Mouse (Mus musculus): ENCODE results near the gene Chrne. TPM values are rescaled to one million over a fixed set of nuclear protein-coding genes. Genes with fewer than 3 reads are reported as not detected.
A peak's percentile ranks its signal among the peaks of the same experiment; 100 is the strongest.

The Chrne gene
- total RNA-seq, 2 experiments from 2014 or later, result not detected

GRCm38 (mm10) chr11:70655571-70656455, 36.8 kb upstream of the Chrne start:
- peak overlapping the region; percentile 98 for H3K27ac ChIP-seq
- DNase-seq (ENCODE audit: low spot score in 2 of 2), result no peak
- TF ChIP-seq CTCF (conservative IDR thresholded peaks at IDR 0.05), result no peak
- peak overlapping the region; percentile 100 for H3K4me3 ChIP-seq

- peak overlapping the region; percentile 98 for H3K27ac ChIP-seq
- peak in 1 of 2 experiments; percentile 74 for DNase-seq (ENCODE audit: low spot score in 2 of 2)
- H3K4me3 ChIP-seq, result peak overlapping the region; percentile 100
- TF ChIP-seq CTCF (conservative IDR thresholded peaks at IDR 0.05), result no peak
These were observed 36.0 kb upstream of the Chrne start for GRCm38 (mm10) chr11:70654923-70655570.

GRCm38 (mm10) chr11:70654198-70654922, 35.3 kb upstream of the Chrne start, which contains the start of gene Pfn1:
Pfn1 (minus strand) TSS chr11:70654644.
- H3K27ac ChIP-seq, result peak within 1 kb of the TSS; percentile 98
- DNase-seq (ENCODE audit: low spot score in 2 of 2), result peak; percentile 59 to 63
- TF ChIP-seq CTCF (conservative IDR thresholded peaks at IDR 0.05), result no peak
- H3K4me3 ChIP-seq, result peak within 1 kb of the TSS; percentile 100

DNA sequence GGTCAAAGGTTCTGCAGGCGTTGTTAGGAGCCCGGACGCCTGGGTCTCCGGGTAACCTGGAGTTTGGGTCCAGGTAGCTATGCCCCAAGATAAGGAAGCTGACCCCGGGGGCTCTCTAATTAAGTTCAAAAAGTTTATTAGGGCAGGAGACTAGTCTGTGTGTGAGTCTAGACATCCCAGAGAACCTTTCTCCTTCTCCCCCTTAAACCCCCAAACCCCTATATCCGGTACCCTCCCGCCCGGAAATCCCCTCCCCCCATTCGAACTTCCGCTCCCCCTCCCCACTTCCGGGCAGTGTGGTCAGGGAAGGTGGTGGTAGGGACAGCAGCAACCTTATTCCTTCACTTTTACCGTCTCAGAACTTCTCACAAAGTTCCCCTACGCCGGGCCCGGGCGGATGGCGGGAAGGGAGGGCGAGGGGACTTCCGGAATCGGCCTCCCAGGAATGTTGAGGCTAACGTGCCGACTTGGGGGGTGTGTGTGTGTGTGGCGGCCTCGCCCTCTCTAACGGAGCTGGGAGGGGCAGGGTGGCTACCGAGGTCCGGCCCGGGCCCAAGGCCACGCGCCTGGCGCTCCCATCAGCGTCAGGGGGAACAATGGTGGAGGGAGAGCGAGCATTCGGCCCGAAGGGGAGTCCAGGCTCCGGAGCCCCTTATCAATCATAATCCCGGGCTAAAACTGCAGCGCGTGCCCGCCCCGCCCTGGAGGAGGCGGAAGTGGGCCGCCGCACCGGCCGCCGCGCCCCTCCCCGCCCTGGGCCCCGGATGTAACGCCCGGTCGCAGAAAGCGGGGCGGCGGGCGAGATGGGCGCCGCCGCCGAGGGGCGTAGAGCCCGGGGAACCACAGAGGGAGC, 34.6 kb upstream of the Chrne start:
- Histone ChIP-seq H3K4me3 (peak overlapping the region; percentile 100), H3K27ac (peak overlapping the region; percentile 98)
- TF ChIP-seq CTCF (conservative IDR thresholded peaks at IDR 0.05), result no peak
- DNase-seq (ENCODE audit: low spot score in 2 of 2), result peak in 1 of 2 experiments; percentile 50

DNA sequence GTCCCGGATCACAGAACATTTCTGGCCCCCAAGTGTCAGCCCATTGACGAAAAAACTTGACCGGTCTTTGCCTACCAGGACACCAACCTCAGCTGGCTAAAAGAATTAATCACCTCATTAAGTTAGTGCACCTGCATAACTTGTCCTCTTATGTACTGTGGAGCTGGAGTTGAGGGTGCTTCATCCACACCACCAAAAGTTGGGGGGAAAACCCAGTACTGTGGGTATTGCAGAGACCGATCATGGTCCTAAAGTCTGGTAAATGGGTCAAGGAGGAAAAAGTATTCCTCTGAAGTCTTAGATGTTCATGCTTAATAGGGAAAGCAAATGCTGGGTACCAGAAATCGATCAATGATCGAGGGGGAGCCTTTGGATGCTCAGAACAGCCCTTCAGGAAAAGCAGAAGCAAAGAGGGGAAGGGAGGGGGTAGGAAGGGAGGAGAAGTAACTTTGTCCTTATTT, 33.9 kb upstream of the Chrne start:
- peak overlapping the region; percentile 100 for H3K4me3 ChIP-seq
- DNase-seq (ENCODE audit: low spot score in 2 of 2), result no peak
- no peak for TF ChIP-seq CTCF (conservative IDR thresholded peaks at IDR 0.05)
- H3K27ac ChIP-seq, result peak overlapping the region; percentile 98; the same call in 1 of the 2 replicates

GRCm38 (mm10) chr11:70652029-70652883, 33.2 kb upstream of the Chrne start:
- no peak for TF ChIP-seq CTCF (conservative IDR thresholded peaks at IDR 0.05)
- DNase-seq (ENCODE audit: low spot score in 2 of 2), result no peak
- peak overlapping the region; percentile 100 for H3K4me3 ChIP-seq
- peak overlapping the region; percentile 98; the same call in 1 of the 2 replicates for H3K27ac ChIP-seq

GRCm38 (mm10) chr11:70651391-70651790, 32.4 kb upstream of the Chrne start:
- H3K27ac ChIP-seq, result peak overlapping the region; percentile 59
- no peak overlapping the region for H3K4me3 ChIP-seq
- no peak for DNase-seq (ENCODE audit: low spot score in 2 of 2)
- TF ChIP-seq CTCF (conservative IDR thresholded peaks at IDR 0.05), result no peak

GRCm38 (mm10) chr11:70650322-70651175, 31.5 kb upstream of the Chrne start:
- TF ChIP-seq CTCF (conservative IDR thresholded peaks at IDR 0.05), result no peak
- no peak for DNase-seq (ENCODE audit: low spot score in 2 of 2)
- H3K27ac ChIP-seq, result peak overlapping the region; percentile 59
- no peak overlapping the region for H3K4me3 ChIP-seq

DNA sequence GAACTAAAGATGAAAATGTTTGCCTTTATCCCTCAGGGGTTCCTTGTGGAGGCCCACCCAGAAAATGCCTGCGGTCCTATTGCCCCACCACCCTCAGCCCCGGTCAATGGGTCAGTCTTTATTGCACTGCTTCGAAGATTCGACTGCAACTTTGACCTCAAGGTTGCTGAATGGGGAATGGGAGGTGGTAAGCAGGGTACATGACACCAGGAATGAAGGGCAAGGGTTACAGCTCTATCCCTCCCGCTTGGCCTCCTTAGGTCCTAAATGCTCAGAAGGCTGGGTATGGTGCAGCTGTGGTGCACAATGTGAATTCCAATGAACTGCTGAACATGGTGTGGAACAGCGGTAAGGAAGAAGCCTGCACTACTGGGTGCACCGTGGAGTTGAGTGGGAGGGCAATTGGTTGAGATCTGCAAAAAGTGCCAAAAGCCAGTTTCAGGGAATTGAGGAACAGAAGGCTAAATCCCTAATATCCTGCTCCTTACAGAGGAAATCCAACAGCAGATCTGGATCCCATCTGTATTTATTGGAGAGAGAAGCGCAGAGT, 30.2 kb upstream of the Chrne start:
- H3K27ac ChIP-seq, result peak overlapping the region; percentile 20; the same call in 1 of the 2 replicates
- TF ChIP-seq CTCF (conservative IDR thresholded peaks at IDR 0.05), result no peak
- no peak for DNase-seq (ENCODE audit: low spot score in 2 of 2)
- no peak overlapping the region; the same call in 1 of the 2 replicates for H3K4me3 ChIP-seq

GRCm38 (mm10) chr11:70648512-70648911, 29.5 kb upstream of the Chrne start:
- TF ChIP-seq CTCF (conservative IDR thresholded peaks at IDR 0.05), result no peak
- DNase-seq (ENCODE audit: low spot score in 2 of 2), result no peak
- peak overlapping the region; percentile 79 for H3K4me3 ChIP-seq
- H3K27ac ChIP-seq, result 0 out of 2 replicates have a peak overlapping the region, but pooled peaks have one; percentile 99

All from layer of hippocampus, adult 2 months (tissue).